Mouse (Mus musculus): ENCODE measurements around the gene Nfkbid.
"Not testable (repeated sequence)": the region's sequence is repeated elsewhere in the genome, so short reads cannot be mapped to it uniquely, and the experiment has no call there.

Gene Nfkbid

GRCm38 (mm10) chr7:30472411-30472810 lies 50.9 kb downstream of the Nfkbid start:
- peak; percentile 42 for DNase-seq

- no peak for DNase-seq
Observed at GRCm38 (mm10) chr7:30474999-30475398, 53.5 kb downstream of the Nfkbid start.

DNA sequence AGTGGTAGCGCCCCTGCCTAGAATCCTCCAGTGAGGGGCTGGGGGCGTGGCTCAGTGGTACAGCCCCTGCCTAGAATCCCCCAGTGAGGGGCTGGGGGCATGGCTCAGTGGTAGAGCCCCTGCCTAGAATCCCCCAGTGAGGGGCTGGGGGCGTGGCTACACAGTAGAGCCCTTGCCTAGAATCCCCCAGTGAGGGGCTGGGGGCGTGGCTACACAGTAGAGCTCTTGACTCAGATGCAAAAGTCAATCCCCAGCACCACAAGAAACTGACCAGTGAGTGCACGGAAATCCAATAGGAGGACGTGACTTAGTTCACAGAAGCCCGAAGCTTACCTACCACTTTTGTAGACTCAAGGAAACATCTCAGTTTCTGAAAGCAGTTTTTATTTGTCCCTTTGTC lies 54.6 kb downstream of the Nfkbid start:
- DNase-seq = not testable (repeated sequence)

DNA sequence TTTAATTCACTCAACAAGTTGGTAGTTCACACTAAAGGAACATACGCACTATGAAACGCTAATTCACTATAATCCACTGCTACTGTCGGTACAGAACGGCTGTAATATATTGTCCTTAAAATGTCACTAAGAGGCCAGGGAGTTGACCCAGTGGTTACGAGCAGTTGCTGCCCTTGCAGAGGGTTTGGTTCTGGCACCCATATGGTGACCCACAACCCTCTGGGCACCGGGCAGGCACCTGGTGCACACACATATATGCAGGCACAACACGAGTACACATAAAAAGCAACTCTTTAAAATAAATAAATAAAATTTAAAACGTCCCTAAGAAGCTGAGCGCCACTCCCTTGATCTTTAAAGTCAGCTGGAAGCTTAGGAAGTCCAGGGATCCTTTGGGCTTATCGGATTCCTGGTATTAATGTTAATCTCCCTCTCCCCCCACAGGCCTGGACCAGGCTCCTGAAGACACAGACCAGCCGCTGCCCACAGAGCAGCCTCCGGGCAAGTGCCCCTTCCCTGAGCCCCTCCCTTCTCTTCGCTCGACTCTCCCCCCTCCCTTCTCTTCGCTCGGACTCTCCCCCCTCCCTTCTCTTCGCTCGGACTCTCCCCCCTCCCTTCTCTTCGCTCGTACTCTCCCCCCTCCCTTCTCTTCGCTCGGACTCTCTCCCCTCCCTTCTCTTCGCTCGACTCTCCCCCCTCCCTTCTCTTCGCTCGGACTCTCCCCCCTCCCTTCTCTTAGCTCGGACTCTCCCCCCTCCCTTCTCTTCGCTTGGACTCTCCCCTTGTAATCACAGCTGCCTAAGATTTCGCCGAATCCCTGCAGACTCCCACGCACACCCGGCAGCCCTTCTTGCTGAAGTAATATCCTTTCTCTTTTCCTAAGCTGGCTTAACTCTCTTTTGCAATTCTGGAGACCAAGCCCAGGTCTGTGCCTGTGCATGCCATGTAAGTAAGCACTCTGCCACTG lies 56.2 kb downstream of the Nfkbid start:
- peak; percentile 65 for DNase-seq
